Mouse (Mus musculus) midbrain, postnatal 0 days (tissue): ENCODE measurements around the gene Nkiras2. TPM values are rescaled to one million over a fixed set of nuclear protein-coding genes. Genes with fewer than 3 reads are reported as not detected.

Experiments used
- ATAC-seq: fragments of 200-750 bp; cut with Nextera tagmentation; 2 replicates; pipeline ENCODE4 v1.8.0; 2017; ENCODE audit warnings: moderate number of reproducible peaks, mild to moderate bottlenecking, moderate TSS enrichment, moderate library complexity; ENCODE audit not compliant: low FRiP score
- DNase-seq: peaks from one replicate; pipeline ENCODE4 v3.0.0-alpha.2; 2015; ENCODE audit warnings: low spot score
- H3K27ac ChIP-seq: fragments of 300-500 bp; sonication (generic); 2 replicates; pipeline ENCODE4 v1.5.1; 2014; ENCODE audit warnings: low read depth, mild to moderate bottlenecking, low read length, mixed read lengths
- H3K27me3 ChIP-seq: fragments of 300-500 bp; sonication (generic); 2 replicates; pipeline ENCODE4 v1.6.1; 2014; ENCODE audit warnings: low read length, control low read depth, mixed read lengths; ENCODE audit not compliant: insufficient read depth
- H3K36me3 ChIP-seq: fragments of 300-500 bp; sonication (generic); 2 replicates; pipeline ENCODE4 v1.6.1; 2014; ENCODE audit warnings: low read length, control low read depth, mixed read lengths; ENCODE audit not compliant: insufficient read depth
- H3K4me1 ChIP-seq: fragments of 300-500 bp; sonication (generic); 2 replicates; pipeline ENCODE4 v1.6.1; 2014; ENCODE audit warnings: mild to moderate bottlenecking, control low read depth, antibody characterized with exemption, low read length, mixed read lengths; ENCODE audit not compliant: insufficient read depth
- H3K4me2 ChIP-seq: fragments of 300-500 bp; sonication (generic); 2 replicates; pipeline ENCODE4 v1.6.1; 2014; ENCODE audit warnings: low read depth, mild to moderate bottlenecking, low read length, mixed read lengths; ENCODE audit not compliant: poor library complexity, severe bottlenecking
- H3K4me3 ChIP-seq: fragments of 300-500 bp; sonication (generic); 2 replicates; pipeline ENCODE4 v1.5.1; 2014; ENCODE audit warnings: low read depth, mild to moderate bottlenecking, low read length, moderate library complexity
- H3K9ac ChIP-seq: fragments of 300-500 bp; sonication (generic); replicated peaks from 2 replicates; pipeline ENCODE4 v1.6.1; 2014; ENCODE audit warnings: mild to moderate bottlenecking, low read length, moderate library complexity, mixed read lengths; ENCODE audit not compliant: poor library complexity, severe bottlenecking
- H3K9me3 ChIP-seq: fragments of 300-500 bp; sonication (generic); 2 replicates; pipeline ENCODE4 v1.6.1; 2016; ENCODE audit warnings: low read length, control low read depth
- CTCF ChIP-seq: IDR thresholded peaks from 2 replicates; pipeline ENCODE4 v1.5.1; 2016; ENCODE audit warnings: antibody characterized with exemption, mild to moderate bottlenecking
- WGBS: fragments of 180-500 bp; shearing (Covaris S2); extraction: QIAGEN DNeasy Blood & Tissue Kit; methylation state at CpG from one replicate; pipeline ENCODE4 v1.1.7; 2014; 5-methylcytosine and 5-hydroxymethylcytosine counted together
- polyA plus RNA-seq: library from polyadenylated mRNA; unstranded; fragments of >200 nt; fragmentation: Nextera tagmentation; extraction: Ambion mirVana; gene quantifications from 2 replicates; pipeline ENCODE4 v1.2.1, GENCODE M21; 2015
- total RNA-seq: library from RNA; depleted of rRNA; stranded (reverse); fragments of >200 nt; gene quantifications from 2 replicates; pipeline ENCODE4 v1.2.3, GENCODE M21; 2014; rRNA removed

Nkiras2 gene
- 106 and 125 TPM in 2 replicates for total RNA-seq
- polyA plus RNA-seq: 80.9 and 89.3 TPM in 2 replicates

DNA sequence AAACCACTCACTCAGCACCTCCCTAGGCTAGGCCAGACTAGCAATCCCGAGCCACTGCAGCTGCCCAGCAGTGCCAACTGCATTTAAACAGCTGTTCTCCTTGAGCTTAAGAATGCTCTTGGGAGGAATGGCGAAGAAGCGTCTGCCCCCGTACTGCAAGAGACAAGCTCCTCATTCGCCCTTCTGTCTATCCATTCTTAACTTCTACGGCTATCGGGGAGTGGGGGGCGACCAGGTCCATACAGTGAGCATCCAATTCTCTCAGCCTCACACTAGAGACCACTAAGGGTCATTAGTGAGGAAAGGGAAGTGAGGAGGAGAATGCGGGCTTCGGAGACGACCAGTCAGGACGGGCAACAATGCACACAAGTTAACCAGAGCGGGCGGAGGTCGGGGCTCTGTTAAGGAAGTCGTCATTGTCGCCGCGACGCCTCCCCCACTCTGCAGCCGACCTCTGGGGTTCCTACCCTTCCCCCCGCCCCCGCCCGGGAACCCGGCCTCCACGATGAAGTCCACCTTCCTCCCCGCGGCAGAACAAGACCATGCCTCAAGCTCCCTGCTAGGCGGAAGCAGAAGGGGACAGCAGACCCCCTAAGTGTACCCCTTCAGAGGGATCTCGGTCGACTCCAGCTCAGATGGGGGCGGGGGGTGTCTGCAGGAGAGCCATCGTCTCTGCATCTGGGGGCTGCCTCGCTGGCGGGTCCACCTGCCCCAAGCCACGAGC is at the start of gene Nkiras2:
Gene Nkiras2, plus strand, starts transcription at position 484 of the 724 bp plus-strand sequence.
- DNase-seq: peak; percentile 75
- Histone ChIP-seq H3K27ac (peak within 1 kb of the TSS; percentile 95), H3K9me3 (no peaks in the 10 kb centered on the region), H3K4me2 (peak within 1 kb of the TSS; percentile 83), H3K4me1 (peaks cover 4% of the 10 kb centered on the region), H3K9ac (peak within 1 kb of the TSS; percentile 93), H3K4me3 (peak within 1 kb of the TSS; percentile 94), H3K27me3 (no peaks in the 10 kb centered on the region), H3K36me3 (no peaks in the 10 kb centered on the region)
- peak; percentile 55 for ATAC-seq
- WGBS: under 1% methylated on average over 36 of the region's 36 CpGs
- TF ChIP-seq CTCF: no peak

DNA sequence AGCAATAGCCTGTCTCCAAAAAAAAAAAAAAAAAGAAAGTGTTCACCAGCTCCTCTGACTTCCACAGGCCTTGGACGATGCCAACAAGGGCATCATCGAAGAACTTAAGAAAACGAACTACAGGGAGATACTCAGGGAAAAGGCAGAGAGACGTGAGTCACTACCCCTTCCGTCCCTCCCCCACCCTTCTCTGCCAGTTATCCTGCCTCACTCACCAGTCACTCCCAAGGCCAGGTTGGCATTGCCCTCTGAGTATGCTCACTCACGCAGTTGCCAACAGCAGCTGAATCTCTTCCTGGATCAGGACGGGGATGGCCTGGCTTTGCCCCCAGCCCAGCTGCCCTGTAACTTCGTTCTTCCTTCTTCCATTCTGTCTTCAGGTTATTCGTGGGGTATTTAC is 49.3 kb upstream of the Nkiras2 start:
- DNase-seq (no peak), ATAC-seq (no peak)
- Histone ChIP-seq H3K4me3 (no peak overlapping the region), H3K9ac (no peak overlapping the region), H3K4me2 (no peak overlapping the region), H3K27me3 (no peaks in the 10 kb centered on the region), H3K36me3 (no peaks in the 10 kb centered on the region), H3K27ac (no peak overlapping the region), H3K9me3 (no peaks in the 10 kb centered on the region), H3K4me1 (no peaks in the 10 kb centered on the region)
- TF ChIP-seq CTCF: no peak
- 65% methylated on average over 9 of the region's 9 CpGs for WGBS

DNA sequence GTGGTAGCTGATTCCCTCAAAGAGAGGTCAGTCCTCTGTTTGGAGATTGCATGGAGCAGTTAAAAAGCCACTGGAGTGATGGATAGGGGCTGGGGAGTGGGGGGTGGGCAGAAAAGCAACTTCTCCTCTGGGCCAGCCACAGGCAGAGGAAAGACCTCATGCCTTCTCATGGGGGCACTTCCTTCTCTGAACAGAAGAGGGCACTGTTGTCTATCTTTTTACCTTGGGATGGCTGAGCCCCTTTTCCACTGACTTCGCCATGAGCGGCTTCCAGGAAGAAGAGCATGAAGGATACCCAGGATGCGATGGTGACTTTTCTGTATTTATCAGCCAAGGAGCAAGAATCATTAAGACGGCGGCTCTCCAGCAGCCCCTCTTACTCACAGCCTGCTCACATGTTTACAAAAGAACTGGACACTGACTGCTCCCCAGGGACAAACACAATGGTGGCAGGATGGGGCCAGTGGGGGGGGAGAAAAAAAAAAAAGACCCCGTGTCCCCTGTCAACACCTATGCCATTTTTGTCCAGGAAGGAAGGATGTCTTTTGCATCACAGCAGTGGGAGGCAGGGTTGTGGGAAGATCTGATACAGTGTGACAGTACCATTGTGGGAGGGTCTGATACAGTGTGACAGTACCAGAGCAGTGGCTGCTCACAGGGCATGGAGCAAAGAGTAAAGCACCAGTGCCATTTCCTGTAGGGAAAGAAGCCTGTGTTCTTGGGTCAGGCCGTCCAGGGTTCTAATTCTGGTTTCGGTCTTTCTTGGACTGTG is 48.4 kb upstream of the Nkiras2 start:
- Histone ChIP-seq H3K4me3 (peak overlapping the region; percentile 8; the same call in 1 of the 2 replicates), H3K36me3 (no peaks in the 10 kb centered on the region), H3K9me3 (no peaks in the 10 kb centered on the region), H3K27ac (no peak overlapping the region; the same call in 1 of the 2 replicates), H3K4me2 (peak overlapping the region; percentile 39), H3K4me1 (peaks cover 5% of the 10 kb centered on the region), H3K9ac (0 out of 2 replicates have a peak overlapping the region, but pooled peaks have one; percentile 19), H3K27me3 (no peaks in the 10 kb centered on the region)
- DNase-seq (peak; percentile 86), ATAC-seq (peak; percentile 53; the same call in 1 of the 2 replicates)
- TF ChIP-seq CTCF: peak; percentile 91
- WGBS: 10% methylated on average over 8 of the region's 8 CpGs

DNA sequence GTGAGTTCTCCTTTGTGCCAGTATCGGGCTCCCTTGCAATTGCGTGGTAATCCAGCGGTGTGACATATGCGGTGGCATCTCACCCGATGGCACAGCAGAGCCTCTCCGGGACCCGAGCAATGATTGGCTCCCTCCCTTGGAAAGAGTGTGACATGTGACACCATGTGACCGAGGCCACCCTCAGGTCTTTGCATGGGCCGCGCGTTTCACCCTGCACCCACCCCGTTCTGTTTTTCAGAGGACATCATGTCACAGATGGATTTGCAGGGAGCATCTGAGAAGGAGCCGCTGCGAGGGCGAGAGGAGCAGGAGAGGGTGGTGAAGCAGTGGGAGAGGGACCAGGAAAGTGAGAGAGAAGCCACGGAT is 47.9 kb upstream of the Nkiras2 start:
- Histone ChIP-seq H3K4me2 (peak overlapping the region; percentile 39), H3K9me3 (no peaks in the 10 kb centered on the region), H3K9ac (0 out of 2 replicates have a peak overlapping the region, but pooled peaks have one; percentile 1), H3K4me1 (peaks cover 6% of the 10 kb centered on the region), H3K27me3 (no peaks in the 10 kb centered on the region), H3K27ac (no peak overlapping the region; the same call in 1 of the 2 replicates), H3K36me3 (no peaks in the 10 kb centered on the region), H3K4me3 (peak overlapping the region; percentile 8; the same call in 1 of the 2 replicates)
- ATAC-seq (peak; percentile 48; the same call in 1 of the 2 replicates), DNase-seq (no peak)
- 8% methylated on average over 16 of the region's 16 CpGs for WGBS
- no peak for TF ChIP-seq CTCF

DNA sequence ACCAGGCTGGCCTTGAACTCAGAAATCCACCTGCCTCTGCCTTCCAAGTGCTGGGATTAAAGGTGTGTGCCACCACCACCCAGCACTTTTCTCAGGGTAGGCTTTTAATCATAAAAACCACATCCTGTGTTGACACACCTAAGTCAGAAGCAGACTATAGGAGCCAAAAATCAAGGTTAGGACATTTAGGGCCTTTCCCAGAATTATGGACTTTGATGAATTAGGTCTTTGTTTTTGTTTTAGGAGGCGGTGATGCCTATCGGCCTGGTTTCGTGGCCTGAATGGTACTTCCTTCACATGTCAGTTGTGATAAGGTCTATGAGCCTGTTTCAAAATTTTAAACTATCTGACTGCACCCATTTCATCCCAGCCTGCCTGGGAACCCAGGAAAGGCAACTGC is 44.9 kb upstream of the Nkiras2 start:
- no peak for TF ChIP-seq CTCF
- Histone ChIP-seq H3K27ac (no peak overlapping the region), H3K4me2 (peak overlapping the region; percentile 82), H3K4me1 (peaks cover 6% of the 10 kb centered on the region), H3K9me3 (no peaks in the 10 kb centered on the region), H3K27me3 (no peaks in the 10 kb centered on the region), H3K36me3 (peaks cover 6% of the 10 kb centered on the region; the same call in 1 of the 2 replicates), H3K9ac (no peak overlapping the region), H3K4me3 (peak overlapping the region; percentile 60; the same call in 1 of the 2 replicates)
- ATAC-seq (no peak), DNase-seq (no peak)
- 96% methylated on average over 3 of the region's 3 CpGs for WGBS
